Mouse (Mus musculus) lung, postnatal 0 days (tissue): ENCODE data around the gene Ncstn. TPM values are rescaled to one million over a fixed set of nuclear protein-coding genes. Genes with fewer than 3 reads are reported as not detected.

Experiments used
- ATAC-seq: fragments of 200-750 bp; cut with Nextera tagmentation; 2 replicates; pipeline ENCODE4 v1.8.0; 2017; ENCODE audit warnings: moderate library complexity
- DNase-seq: peaks from one replicate; pipeline ENCODE4 v3.0.0-alpha.2; 2016; ENCODE audit warnings: low spot score
- H3K27ac ChIP-seq: fragments of 300-500 bp; sonication (generic); 2 replicates; pipeline ENCODE4 v1.5.1; 2014; ENCODE audit warnings: antibody characterized with exemption, mild to moderate bottlenecking, low read length, mixed read lengths
- H3K27me3 ChIP-seq: fragments of 300-500 bp; sonication (generic); replicated peaks from 2 replicates; pipeline ENCODE4 v1.6.1; 2014; ENCODE audit warnings: low read length, mixed read lengths; ENCODE audit not compliant: insufficient read depth
- H3K36me3 ChIP-seq: fragments of 300-500 bp; sonication (generic); 2 replicates; pipeline ENCODE4 v1.6.1; 2014; ENCODE audit warnings: low read length, mixed read lengths; ENCODE audit not compliant: insufficient read depth
- H3K4me1 ChIP-seq: fragments of 300-500 bp; sonication (generic); 2 replicates; pipeline ENCODE4 v1.6.1; 2014; ENCODE audit warnings: antibody characterized with exemption, low read depth, low read length, mixed read lengths; ENCODE audit not compliant: insufficient read depth
- H3K4me2 ChIP-seq: fragments of 300-500 bp; sonication (generic); replicated peaks from 2 replicates; pipeline ENCODE4 v1.6.1; 2014; ENCODE audit warnings: low read depth, mild to moderate bottlenecking, low read length, moderate library complexity, mixed read lengths
- H3K4me3 ChIP-seq: fragments of 300-500 bp; sonication (generic); 2 replicates; pipeline ENCODE4 v1.5.1; 2014; ENCODE audit warnings: low read depth, low read length
- H3K9ac ChIP-seq: fragments of 300-500 bp; sonication (generic); replicated peaks from 2 replicates; pipeline ENCODE4 v1.6.1; 2014; ENCODE audit warnings: low read depth, mild to moderate bottlenecking
- H3K9me3 ChIP-seq: fragments of 300-500 bp; sonication (generic); 2 replicates; pipeline ENCODE4 v1.6.1; 2016; ENCODE audit warnings: low read length, mixed read lengths
- CTCF ChIP-seq: IDR thresholded peaks from 2 replicates; pipeline ENCODE4 v1.5.1; 2016; ENCODE audit warnings: antibody characterized with exemption, mild to moderate bottlenecking
- EP300 ChIP-seq: IDR thresholded peaks from 2 replicates; pipeline ENCODE4 v1.6.1; 2016; ENCODE audit warnings: antibody characterized with exemption, mild to moderate bottlenecking, control low read depth
- WGBS: fragments of 180-500 bp; shearing (Covaris S2); extraction: QIAGEN DNeasy Blood & Tissue Kit; methylation state at CpG from one replicate; pipeline ENCODE4 v1.1.7; 2014; 5-methylcytosine and 5-hydroxymethylcytosine counted together
- polyA plus RNA-seq: library from polyadenylated mRNA; unstranded; fragments of >200 nt; fragmentation: Nextera tagmentation; extraction: Ambion mirVana; gene quantifications from 2 replicates; pipeline ENCODE4 v1.2.1, GENCODE M21; 2015

The Ncstn gene
- polyA plus RNA-seq, 1 experiment from 2014 or later = 108 TPM

DNA sequence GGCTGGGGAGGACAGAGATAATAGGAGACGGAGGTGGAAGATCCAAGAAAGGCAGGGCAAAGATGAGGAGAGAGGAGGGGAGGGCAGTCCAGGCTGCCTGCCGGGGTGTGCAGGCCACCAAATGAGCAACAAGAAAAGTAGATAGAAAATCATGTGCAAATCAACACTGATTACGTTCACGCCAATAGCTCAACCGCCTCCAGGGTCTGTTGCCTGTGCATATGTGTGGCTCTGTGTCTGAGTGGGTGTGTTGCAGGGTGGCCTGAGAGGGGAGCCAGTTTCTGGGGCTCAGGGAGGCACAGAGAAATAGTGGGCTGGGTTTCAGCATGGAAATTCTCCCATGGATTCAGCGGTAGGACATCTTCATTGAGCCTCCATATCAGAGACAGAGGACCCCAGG lies 24.3 kb downstream of the Ncstn start:
- Histone ChIP-seq H3K36me3 (no peaks in the 10 kb centered on the region), H3K9ac (no peak overlapping the region), H3K27me3 (peaks cover 13% of the 10 kb centered on the region), H3K4me1 (0 out of 2 replicates have a peak, but pooled peaks cover 3% of the 10 kb centered on the region), H3K4me3 (no peak overlapping the region), H3K9me3 (no peaks in the 10 kb centered on the region), H3K27ac (no peak overlapping the region), H3K4me2 (no peak overlapping the region)
- DNase-seq (no peak), ATAC-seq (no peak)
- TF ChIP-seq EP300 (no peak), CTCF (no peak)
- 71% methylated on average over 6 of the region's 6 CpGs for WGBS

DNA sequence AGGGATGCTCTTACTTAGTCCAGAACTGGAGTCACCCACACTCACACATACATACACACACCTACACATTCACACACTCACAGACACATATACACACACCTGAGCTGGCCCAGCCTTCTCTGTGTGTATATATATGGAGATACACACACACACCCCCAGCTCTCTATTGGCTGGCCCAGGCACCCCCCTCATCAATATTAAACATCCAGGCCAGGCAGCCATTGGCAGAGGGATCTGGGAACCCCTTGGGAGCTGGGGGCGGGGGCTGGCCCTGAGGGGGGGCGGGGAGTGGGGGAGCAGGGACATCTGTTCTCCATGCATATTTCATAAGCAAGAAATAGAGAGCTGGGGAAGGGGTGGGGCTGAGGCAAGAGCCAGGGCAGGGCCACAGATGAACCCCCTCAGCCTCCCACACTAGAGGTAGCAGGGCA lies 25.1 kb downstream of the Ncstn start, which contains the start of gene Nhlh1:
Gene Nhlh1, minus strand, starts transcription at position 83 of the 431 bp plus-strand sequence.
- no peak for DNase-seq
- no peak; the same call in 1 of the 2 replicates for ATAC-seq
- no peak within 1 kb of the TSS for H3K4me3 ChIP-seq
- H3K36me3 ChIP-seq = no peaks in the 10 kb centered on the region
- WGBS = 38% methylated on average over 2 of the region's 2 CpGs
- H3K9ac ChIP-seq = no peak within 1 kb of the TSS
- peaks cover 13% of the 10 kb centered on the region for H3K27me3 ChIP-seq
- no peak within 1 kb of the TSS for H3K27ac ChIP-seq
- H3K4me1 ChIP-seq = 0 out of 2 replicates have a peak, but pooled peaks cover 3% of the 10 kb centered on the region
- TF ChIP-seq CTCF (no peak), EP300 (no peak)
- H3K4me2 ChIP-seq = no peak within 1 kb of the TSS
- H3K9me3 ChIP-seq = no peaks in the 10 kb centered on the region

DNA sequence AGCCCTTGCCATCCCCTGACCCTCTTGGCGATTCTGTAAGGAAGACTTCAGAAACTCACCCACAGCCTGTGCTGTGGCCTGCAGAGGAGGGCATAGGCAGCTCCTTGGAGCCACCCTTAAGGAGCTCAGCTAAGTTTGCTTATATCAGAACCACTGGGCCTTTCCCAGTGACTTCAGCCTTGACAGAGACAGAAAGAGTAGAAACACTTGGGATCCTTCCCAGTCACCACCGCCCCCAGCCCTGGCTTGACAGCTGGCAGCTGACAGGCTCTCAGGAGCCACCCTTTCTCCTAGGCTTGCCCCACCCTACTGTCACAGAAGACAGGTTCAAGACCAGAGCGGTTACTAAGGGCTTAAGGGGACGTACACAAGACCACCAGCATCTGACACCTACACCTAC lies 26.3 kb downstream of the Ncstn start:
- H3K27ac ChIP-seq = no peak overlapping the region
- H3K27me3 ChIP-seq = peaks cover 19% of the 10 kb centered on the region
- 0 out of 2 replicates have a peak, but pooled peaks cover 3% of the 10 kb centered on the region for H3K4me1 ChIP-seq
- H3K4me3 ChIP-seq = no peak overlapping the region
- no peak overlapping the region for H3K4me2 ChIP-seq
- no peak overlapping the region for H3K9ac ChIP-seq
- ATAC-seq (no peak), DNase-seq (no peak)
- H3K9me3 ChIP-seq = no peaks in the 10 kb centered on the region
- no peaks in the 10 kb centered on the region for H3K36me3 ChIP-seq
- TF ChIP-seq CTCF (no peak), EP300 (no peak)
- 50% methylated on average over 4 of the region's 4 CpGs for WGBS

DNA sequence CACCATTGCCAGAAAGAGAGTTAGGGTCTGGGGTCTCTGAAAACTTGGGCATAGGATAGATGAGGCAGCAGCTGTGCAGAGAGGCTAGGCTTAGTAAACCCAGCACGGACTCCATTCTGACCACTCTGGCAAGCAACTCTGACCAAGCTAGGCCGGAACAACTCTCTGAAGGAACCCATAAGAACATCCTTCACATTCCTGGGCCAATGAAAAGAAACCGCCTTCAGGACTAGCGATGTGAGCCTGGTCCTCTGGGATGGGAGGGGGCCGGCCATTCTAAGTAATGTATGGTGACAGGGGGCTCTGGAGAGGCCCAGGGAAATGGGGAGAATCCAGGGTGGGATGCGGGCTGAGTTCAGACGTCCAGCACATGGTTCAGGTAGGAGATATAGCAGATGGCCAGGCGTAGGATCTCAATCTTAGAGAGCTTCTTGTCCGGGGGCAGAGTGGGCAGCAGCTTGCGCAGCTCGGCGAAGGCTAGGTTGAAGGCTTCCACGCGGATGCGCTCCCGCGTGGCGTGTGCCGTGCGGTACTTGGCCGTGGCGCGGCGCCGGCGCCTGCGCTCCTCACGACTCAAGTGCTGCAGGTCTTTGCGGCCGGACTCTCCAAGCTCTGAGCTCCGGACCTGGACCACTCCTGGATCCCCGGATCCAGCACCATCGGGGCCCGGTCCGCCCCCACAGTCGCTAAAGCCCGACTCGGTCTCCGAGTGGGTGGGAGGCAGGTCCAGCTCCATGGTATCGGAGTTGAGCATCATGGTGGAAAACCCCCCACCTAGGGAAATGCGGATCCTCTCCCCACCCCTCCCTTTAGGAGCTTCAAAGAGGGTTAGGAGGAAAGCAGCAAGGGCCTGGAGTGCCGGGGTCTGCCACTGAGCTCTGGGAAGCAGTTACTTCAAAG lies 28.8 kb downstream of the Ncstn start:
- Histone ChIP-seq H3K9ac (peak overlapping the region; percentile 8; the same call in 1 of the 2 replicates), H3K4me1 (0 out of 2 replicates have a peak, but pooled peaks cover 3% of the 10 kb centered on the region), H3K4me3 (peak overlapping the region; percentile 28), H3K36me3 (no peaks in the 10 kb centered on the region), H3K27me3 (peaks cover 19% of the 10 kb centered on the region), H3K4me2 (peak overlapping the region; percentile 52), H3K27ac (no peak overlapping the region), H3K9me3 (no peaks in the 10 kb centered on the region)
- TF ChIP-seq EP300 (no peak), CTCF (no peak)
- no peak for DNase-seq
- peak; percentile 43 for ATAC-seq
- WGBS = 3% methylated on average over 40 of the region's 42 CpGs

DNA sequence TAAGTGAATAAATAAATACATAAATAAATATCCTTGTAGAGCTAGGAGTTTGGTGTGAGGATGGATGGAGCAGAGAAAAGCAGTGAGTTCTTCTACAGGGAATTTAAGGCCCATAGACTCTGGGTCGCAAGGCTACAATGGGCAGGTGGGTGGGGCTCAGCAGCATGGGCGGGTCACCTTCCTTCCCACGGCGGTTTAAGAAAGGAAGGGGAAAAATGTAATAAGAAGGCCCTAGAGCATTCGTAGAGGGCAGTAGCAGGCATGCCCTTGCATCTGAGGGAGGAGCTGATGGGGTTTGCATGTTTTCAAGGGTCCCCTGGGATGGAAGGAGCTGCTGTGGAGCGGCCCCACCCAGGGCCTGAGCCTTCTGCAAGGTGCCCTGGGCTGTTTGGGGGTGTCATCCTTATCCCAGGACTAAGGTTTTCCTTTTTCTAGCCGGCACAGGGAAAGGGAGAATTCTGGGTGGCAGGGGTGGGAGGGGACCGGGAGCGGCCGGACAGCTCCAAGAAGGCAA lies 29.8 kb downstream of the Ncstn start:
- no peaks in the 10 kb centered on the region for H3K36me3 ChIP-seq
- H3K9me3 ChIP-seq = no peaks in the 10 kb centered on the region
- 9% methylated on average over 10 of the region's 10 CpGs for WGBS
- 0 out of 2 replicates have a peak, but pooled peaks cover 3% of the 10 kb centered on the region for H3K4me1 ChIP-seq
- H3K4me2 ChIP-seq = no peak overlapping the region
- no peak overlapping the region for H3K9ac ChIP-seq
- TF ChIP-seq EP300 (no peak), CTCF (no peak)
- no peak overlapping the region for H3K27ac ChIP-seq
- ATAC-seq (no peak), DNase-seq (no peak)
- H3K27me3 ChIP-seq = peaks cover 19% of the 10 kb centered on the region
- H3K4me3 ChIP-seq = no peak overlapping the region

DNA sequence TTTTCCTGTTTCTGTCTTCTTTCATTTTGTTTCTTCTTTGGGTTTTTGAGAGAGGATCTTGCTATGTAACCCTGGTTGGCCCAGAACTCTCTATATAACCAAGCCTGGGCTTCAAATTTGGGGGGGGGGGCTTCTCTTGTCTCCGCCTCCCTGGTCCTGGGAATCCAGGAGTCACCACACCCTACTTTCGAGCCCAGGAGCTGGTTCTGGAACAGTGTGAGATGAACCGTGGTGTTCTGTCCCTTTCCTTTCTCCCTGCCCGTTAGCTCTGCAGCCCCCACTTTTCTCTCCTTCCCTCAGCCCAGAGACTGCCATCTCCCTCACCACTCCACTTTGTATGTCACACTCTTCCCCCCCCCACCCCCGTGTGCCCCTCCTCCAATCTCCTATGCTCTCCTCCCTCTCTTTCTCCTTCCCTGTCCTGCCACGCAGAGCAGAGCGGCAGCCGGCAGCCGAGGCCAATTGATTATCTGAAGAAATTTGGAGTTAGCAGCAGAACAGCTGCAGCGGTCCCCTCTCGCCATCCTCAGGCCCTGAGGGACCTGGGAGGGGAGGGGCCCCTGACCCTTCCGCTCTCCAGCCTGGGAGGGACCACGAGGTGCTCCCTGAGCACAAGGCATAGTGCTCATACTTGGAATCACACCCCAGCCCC lies 33.3 kb downstream of the Ncstn start:
- Histone ChIP-seq H3K4me3 (no peak overlapping the region), H3K4me2 (no peak overlapping the region), H3K9ac (no peak overlapping the region), H3K9me3 (no peaks in the 10 kb centered on the region), H3K36me3 (no peaks in the 10 kb centered on the region), H3K4me1 (peaks cover 3% of the 10 kb centered on the region; the same call in 1 of the 2 replicates), H3K27ac (no peak overlapping the region), H3K27me3 (peaks cover 15% of the 10 kb centered on the region)
- DNase-seq = no peak
- ATAC-seq = no peak
- 47% methylated on average over 13 of the region's 13 CpGs for WGBS
- TF ChIP-seq CTCF = no peak
- no peak for TF ChIP-seq EP300
